Mouse (Mus musculus) T-helper 1 cell (primary cell): Measurements from ENCODE around the gene Ptbp1.
"Not testable (repeated sequence)": the region's sequence is repeated elsewhere in the genome, so short reads cannot be mapped to it uniquely, and the experiment has no call there.

ENCODE experiments used
- in situ Hi-C: fragments of 300-600 bp; cut with MboI, MseI; formaldehyde crosslinking; loops from one replicate; pipeline ENCODE4 v1.15.1; 2025; ENCODE audit warnings: high pct_unique_total_duplicates

Gene Ptbp1

DNA sequence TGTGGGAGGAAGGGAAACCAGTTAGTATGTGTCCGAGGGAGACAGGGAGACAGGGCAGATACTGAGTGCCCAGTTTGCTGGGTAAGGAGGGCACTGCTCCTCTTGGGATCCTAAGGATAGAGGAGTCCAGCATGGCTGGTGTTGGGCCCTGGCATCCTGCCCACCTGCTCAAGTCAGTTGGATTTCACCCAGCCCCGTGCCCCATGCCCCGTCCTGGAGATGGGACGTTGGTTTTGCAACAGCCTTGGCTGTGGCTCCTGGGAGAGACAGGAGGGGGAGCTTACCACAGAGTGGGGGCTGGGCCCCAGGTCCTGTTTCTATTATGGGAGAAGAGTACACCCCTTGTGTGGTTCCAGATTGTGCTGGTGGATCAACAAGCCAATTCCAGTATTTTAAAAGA is 30.2 kb downstream of the Ptbp1 start:
- in situ Hi-C loops = no loop called here

DNA sequence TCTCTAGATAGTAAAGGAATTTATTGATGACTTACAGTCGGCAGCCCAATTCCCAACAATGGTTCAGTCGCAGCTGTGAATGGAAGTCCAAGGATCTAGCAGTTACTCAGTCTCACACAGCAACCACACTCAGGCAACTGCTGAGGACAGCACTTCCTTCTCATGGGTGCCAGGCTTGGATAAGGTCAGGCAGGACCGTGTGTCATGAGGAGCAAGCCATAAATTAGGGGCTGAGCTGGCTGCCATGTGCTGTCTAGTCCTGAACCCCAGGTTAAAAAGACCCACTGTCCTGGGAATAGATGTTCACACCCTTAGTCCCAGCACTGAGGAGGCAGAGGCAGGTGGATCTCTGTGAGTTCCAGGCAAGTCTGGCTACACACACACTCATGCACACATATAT is 30.7 kb downstream of the Ptbp1 start:
- in situ Hi-C loops = loop anchor here (5.0 kb wide), 1 partner anchor 67 kb away; no protein-coding TSS in a partner anchor

DNA sequence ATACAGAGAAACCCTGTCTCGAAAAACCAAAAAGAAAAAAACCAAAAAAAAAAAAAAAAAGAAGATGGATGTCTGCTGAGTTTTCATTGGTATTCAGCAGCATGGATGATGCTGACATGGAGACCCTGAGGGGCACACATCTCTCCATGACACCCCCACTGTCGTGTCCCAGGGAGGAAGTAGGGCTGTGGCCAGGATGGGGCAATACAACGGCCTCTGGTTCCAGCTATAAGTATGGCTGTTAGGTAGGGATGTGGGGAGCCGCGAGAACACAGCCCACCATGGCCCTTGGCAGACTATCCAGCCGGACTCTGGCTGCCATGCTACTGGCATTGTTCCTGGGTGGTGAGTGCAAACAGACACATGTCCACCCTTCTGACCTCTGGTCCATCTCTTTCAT is 31.8 kb downstream of the Ptbp1 start, which contains the start of gene Elane:
Elane (plus strand) TSS at position 194 of the 400 bp plus-strand sequence.
- in situ Hi-C loops = loop anchor here (5.0 kb wide), 1 partner anchor 66 kb away; no protein-coding TSS in a partner anchor

DNA sequence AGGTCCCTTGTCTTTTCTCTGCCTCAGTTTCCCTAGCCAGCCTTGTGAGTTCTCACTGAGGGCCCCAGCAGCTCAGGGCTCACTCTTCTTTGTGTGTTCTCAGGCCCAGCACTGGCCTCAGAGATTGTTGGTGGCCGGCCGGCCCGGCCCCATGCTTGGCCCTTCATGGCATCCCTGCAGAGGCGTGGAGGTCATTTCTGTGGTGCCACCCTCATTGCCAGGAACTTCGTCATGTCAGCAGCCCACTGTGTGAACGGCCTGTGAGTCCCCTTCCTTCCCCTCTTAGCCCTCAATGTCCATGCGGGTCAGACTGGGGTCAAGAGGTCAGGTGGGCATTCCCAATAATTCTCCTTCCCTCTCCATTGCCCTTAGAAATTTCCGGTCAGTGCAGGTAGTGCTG is 32.4 kb downstream of the Ptbp1 start:
- in situ Hi-C loops = loop anchor here (5.0 kb wide), 1 partner anchor 66 kb away; no protein-coding TSS in a partner anchor

DNA sequence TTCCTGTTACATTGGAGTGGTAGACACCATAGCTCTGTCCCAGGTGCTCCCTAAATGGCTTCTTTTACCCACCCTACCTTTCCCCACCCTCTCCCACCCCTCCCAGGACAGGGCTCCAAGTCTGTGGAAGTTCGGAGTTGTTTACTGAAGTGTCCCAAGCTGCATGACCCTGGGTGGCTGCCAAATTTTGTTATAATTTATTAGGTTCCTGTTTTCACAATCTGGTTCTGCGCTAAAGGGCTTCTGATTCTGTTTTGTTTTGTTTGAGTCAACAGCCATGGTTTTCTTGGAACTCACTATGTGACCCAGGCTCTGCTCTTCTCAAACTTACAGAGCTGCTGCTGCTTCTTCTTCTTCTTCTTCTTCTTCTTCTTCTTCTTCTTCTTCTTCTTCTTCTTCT is 35.2 kb downstream of the Ptbp1 start:
- in situ Hi-C loops = loop anchor here (5.0 kb wide), 1 partner anchor 63 kb away; no protein-coding TSS in a partner anchor

DNA sequence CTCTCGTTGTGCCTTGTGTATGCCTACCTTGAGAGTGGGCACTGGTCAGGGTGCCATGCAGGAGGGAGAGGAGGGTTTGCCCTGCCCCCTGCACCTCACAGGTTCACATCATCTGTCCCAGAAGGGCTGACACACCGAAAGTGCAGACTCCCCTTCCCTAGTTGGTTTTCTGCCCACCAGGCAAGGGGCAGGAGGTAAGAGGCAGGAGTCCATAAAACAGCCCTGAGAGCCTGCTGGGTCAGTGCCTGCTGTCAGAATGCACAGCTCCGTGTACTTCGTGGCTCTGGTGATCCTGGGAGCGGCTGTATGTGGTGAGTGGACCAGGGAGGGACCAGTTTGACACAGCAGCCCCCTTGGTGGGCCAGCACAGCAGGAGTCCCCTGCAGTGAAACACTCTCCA is 36.4 kb downstream of the Ptbp1 start, which contains the start of gene Cfd:
Cfd (plus strand) TSS at position 184 of the 400 bp plus-strand sequence.
- in situ Hi-C loops = no loop called here

DNA sequence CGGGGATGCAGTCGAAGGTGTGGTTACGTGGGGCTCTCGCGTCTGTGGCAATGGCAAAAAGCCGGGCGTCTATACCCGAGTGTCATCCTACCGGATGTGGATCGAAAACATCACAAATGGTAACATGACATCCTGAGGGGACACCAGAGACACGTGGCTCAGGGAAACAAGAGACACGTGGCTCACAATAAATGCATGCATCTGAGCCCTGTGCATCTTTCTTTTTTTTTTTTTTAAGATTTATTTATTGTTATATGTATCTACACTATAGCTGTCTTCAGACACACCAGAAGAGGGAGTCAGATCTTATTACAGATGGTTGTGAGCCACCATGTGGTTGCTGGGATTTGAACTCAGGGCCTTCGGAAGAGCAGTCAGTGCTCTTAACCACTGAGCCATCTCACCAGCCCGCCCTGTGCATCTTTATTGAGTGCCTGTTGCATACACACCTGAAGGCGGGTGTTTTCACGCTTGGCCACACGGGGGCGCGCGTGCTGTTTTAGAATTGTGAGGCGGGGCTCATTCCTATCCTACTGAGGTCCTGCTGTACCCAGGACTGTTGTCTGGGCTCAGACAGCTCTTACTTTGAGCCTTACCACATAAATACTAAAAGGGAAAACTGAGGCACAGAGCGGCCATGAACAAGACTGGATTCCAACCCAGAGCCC is 38.4 kb downstream of the Ptbp1 start:
- in situ Hi-C loops = not testable (repeated sequence)

DNA sequence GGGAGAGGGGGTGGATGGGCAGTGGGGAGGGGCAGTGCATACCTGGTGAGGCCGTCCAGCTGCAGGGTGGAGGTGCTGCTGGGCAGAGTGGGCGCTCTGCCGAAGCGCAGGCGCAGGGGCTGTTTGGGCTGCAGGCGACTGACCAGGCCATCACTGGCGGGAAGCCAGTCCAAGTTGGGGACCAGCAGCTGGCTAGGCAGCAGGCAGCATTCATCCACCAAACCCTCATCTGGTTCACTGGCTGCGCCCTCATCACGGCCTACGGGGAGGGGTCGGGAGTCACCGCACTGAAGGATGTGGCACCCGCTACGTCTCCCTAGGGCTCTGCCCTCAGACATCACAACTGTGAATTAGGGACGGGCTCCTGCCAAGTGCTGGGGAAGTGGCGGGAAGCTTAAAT is 42.1 kb downstream of the Ptbp1 start:
- in situ Hi-C loops = no loop called here

DNA sequence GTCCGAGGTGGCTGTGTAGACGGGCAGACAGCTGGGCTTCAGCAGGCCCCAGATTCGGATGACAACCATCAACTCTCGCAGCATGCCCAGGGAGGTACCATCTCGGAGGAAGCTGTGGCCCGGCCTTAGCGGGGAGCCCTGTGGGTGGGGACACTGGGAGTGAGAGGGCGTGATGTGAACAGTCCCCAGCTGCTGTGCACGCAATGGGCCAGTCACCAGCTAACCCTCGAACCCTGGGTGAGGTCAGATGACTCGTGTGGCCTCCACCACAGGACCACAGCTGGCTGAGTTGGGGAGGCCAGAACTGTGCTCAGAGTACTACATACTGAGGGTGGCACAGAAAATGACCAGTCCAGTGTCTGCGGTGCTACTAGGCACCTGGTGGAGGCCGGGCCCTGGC is 42.6 kb downstream of the Ptbp1 start:
- in situ Hi-C loops = no loop called here

DNA sequence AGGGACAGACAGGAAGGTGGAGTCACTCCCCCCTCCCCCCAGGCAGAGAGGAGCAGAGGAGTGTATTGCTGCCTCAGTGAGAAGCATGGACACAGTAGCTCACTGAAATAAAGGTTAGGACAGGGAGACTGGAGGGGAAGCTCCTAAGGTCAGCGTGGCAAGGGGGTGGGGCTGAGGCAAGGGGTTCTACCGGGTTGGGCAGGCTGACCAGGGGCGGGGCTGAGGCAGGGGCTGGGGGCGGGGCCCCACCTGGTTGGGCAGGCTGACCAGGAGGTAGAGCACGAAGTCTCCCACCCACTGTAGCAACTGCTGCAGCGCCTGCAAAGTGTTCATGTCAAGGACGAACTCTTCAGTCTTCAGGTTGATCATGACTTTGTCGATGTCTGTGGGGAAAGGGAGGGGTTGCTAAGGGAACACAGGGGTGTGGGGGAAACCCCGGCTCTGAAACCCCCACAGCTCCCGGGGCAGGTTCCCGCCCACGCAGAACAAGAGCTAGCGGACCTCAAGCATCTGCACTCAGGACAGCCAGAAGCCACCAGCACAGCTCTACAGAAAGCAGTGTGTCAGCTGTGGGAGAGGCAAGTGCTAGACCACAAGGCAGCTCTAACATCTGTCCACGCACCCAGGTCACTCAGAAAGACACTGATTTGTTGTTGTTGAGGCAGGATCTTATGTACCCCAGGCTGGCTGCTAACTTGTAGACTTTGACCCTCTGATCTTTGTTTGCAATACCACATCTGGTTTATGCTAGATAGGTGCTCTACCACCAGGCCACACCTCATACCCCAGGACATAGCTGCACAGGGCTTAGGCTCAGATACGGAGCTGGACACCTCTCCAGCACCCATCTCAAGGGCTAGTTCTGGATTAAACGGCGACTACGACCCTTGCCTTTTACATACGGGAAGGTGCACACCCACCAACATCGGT is 43.4 kb downstream of the Ptbp1 start:
- in situ Hi-C loops = no loop called here

DNA sequence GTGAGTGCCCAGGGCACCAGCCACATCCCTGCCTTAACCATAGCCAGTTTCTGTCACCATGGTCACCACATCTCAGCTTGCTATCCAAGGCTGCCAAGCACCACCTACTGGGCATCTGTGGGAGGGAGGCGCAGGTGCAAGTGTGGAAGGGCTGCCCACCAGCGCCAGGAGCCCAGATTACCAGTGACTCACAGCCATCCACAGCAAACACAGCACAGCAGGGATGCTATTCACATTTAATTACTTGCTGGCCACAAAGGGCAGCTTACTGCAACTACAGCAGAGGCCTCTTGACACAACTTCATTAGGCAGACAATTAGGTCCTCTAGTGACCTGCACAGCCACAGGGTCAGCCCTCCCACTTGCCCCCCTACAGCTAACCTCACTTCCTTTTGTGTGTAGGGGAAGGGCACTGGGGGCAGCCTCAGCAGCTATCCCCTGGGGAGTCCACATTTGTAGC is 46.8 kb downstream of the Ptbp1 start:
- in situ Hi-C loops = no loop called here

DNA sequence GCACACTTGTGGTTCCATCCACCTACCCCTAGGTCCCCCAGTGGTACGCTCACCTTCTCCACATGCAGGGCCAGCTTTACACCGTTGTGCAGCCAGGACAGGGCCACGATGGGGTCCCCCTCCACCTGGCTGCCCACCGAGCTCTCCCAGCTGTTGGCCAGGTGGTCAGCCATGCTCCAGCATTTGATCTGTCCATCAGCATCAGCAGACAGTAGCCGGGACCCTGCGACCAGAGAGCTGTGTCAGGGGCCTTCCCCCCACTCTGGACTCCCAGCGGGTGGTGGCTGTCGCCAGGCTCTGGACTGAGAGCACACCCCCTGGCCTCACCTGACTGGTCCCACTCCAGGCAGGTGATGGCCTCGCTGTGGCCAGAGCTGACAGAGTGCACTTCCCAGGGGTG is 52.5 kb downstream of the Ptbp1 start:
- in situ Hi-C loops = no loop called here

DNA sequence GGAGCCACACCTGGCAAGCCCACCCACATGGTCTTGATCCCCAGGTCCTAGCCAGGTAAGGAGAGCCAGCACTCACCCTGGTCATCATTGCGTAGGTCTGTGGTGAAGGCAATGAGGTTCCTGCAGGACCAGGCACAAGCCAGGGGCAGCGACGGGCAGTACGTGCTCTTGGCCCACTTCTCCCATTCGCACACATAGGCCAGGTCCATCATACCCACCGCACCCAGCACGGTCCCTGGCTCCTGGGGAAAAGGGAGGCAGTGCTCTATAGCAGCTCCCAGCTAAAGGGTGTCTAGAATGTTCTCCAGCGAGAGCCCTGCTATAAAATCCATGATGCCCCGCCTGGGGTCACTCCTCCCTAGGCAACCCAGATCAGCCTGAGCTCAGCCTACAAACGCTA is 53.2 kb downstream of the Ptbp1 start:
- in situ Hi-C loops = no loop called here

DNA sequence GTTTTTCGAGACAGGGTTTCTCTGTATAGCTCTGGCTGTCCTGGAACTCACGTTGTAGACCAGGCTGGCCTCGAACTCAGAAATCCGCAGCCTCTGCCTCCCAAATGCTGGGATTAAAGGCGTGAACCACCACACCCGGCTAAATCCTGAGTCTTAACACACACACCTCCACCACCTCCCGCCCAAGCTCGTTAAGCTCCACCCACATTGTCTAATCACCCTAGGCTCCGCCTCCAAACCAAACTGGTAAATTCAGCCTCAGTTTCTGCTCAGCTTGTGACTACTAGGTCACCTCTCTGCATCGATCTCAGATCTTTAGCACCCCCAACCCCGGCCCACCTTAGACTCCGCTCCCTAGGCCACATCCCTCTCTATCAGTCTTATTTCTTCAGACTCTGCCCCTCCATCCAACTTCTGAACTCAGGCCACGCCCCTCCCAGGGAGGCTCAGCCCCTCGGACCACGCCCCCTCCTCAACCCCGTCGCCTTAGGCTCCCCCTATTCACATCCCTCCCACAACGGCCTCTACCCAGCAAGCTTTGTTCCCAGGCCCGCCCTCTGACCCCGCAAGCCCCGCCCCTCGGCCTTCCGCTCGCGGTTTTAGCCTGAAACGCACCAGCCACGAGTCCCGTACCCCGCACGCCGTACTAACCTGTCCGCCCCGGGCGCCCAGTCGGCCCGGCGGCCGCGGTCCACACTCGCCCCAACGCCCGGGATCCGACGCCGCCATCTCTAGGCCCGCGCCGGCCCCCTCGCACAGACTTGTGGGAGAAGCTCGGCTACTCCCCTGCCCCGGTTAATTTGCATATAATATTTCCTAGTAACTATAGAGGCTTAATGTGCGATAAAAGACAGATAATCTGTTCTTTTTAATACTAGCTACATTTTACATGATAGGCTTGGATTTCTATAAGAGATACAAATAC is 54.2 kb downstream of the Ptbp1 start, which contains the start of gene Med16:
Med16 (minus strand) TSS at position 757 of the 925 bp plus-strand sequence.
- in situ Hi-C loops = no loop called here

DNA sequence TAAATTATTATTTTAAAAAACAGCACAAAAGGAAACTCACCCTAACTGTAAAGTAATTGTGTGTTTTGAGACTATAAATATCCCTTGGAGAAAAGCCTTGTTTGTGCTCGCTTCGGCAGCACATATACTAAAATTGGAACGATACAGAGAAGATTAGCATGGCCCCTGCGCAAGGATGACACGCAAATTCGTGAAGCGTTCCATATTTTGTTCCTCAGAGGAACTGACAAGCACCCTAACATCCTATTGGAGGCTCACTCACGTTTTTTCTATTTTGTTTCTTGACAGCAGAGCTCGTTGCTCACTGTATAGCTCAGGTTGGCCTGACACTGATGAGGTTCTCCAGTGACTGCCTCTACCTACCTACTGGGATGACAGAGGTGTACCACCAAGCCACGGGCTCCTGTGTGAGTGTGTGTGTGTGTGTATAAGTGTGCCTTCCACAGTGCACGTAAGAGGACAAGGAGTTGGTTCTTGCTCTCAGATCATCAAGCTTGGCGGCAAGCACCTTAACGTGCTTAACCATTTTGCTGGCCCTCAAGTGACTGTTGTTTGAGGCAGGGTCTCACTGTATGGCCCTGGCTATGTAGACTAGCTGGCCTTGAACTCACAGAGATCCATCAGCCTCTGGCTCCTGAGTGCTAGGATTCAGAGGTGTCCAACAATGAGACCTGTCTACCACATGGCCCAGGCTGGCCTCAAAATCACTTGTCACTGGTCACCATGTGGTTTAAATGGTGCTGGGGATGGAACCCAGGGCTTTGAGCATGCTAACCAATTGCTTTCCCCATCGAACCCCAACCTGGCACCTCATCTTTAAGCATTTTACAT is 55.1 kb downstream of the Ptbp1 start:
- in situ Hi-C loops = no loop called here

DNA sequence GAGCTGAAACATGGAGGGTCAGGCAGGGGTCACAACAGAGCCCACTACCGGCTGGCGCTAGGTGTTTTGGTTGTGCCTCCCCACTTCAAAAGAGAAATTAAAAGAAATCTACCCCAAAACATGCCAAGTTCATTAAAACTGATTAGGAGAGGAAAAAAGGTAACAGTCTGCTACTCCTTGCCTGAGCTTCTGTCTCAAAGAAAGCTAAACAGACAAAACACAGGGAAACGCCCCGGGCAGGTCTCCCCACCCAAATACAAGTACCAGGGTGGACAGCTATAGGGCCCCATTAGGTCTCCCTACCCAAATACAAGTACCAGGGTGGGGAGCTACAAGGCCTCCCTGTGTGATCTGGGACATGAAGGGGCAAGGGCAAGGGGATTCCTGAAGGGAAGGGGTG is 56.3 kb downstream of the Ptbp1 start, which contains the start of gene Gm26602:
Gm26602 (plus strand) TSS at position 301 of the 400 bp plus-strand sequence.
- in situ Hi-C loops = loop anchor here (10.0 kb wide), 1 partner anchor 1336 kb away; the partner anchor contains the start of gene Ilvbl

DNA sequence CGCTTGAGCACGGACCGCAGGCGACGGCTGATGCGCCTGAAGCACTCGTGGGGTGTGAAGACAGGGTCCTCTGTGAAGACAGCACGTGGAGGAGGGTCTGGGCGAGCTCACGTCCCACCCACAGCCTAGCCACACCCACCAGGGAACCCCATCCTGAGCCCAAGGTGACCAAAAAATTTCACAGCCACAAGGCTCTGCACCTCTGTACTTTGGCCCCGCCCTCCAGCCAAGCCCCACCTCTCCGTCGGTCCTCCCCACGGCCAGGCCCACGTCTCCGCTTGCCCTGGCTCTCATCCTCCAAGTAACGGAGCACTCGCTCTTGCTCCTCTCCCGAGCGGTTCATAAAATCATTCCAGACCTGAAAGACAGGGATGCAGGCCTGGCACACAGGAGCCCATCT is 58.2 kb downstream of the Ptbp1 start:
- in situ Hi-C loops = loop anchor here (10.0 kb wide), 1 partner anchor 1338 kb away; the partner anchor contains the start of gene Ilvbl
